ENCODE assay signal across 9 mouse cellular contexts in the genomic region with DNA sequence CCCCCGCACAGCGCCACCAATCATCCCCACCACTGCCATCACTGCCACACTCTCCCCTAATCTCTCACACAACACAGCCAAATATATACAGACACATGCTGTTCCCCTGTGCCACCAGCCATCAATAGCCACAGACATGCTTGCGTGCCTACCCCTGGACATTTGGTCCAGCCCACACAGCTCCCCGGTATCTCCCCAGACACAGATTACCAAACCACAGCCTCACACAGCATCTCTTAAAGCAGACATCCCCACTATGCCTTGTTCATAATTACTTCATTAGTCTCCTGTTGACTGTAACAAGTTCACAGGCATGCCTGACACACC. TPM values are rescaled to one million over a fixed set of nuclear protein-coding genes. Genes with fewer than 3 reads are reported as not detected.
DNase-seq lines count a peak whose midpoint lies in the region; ATAC-seq lines count a peak whose summit lies in the region.
"Had no signal": no experiment of that assay in that cellular context is flagged by ENCODE, and none has a peak within 500 bp of the region (broad histone marks: within the 10 kb centered on the region; RNA-seq: fewer than 3 reads in every experiment).

No protein-coding gene starts in this region.

- H3K4me3 ChIP-seq in kidney, embryonic 16.5 days (ENCODE audit: low read length) = no peak overlapping the region
- no peak overlapping the region for H3K4me3 ChIP-seq in forebrain, embryonic 16.5 days (replicated peaks; ENCODE audit: low read length)

- no peak for DNase-seq in kidney, adult 8-10 months
- DNase-seq in brain, adult 2 months (ENCODE audit: low read depth, low spot score) = peak; percentile 48
- DNase-seq in ovary, postnatal 10 days (ENCODE audit: low spot score) = no peak
- DNase-seq in Muller cell, postnatal 12 days (ENCODE audit: inconsistent ontology term) = no peak
- no peak for DNase-seq in layer of hippocampus, adult 11-12 months (ENCODE audit: low spot score)

- no peaks in the 10 kb centered on the region for H3K9me3 ChIP-seq in kidney, embryonic 16.5 days (ENCODE audit: low read length)
- no peaks in the 10 kb centered on the region for H3K9me3 ChIP-seq in forebrain, embryonic 16.5 days (ENCODE audit: control insufficient read depth, low read length)

- H3K27ac ChIP-seq in kidney, embryonic 16.5 days (ENCODE audit: low read length) = peak overlapping the region; percentile 93; the same call in 1 of the 2 replicates
- H3K27ac ChIP-seq in forebrain, embryonic 16.5 days (ENCODE audit: low read length) = peak overlapping the region; percentile 94

- H3K4me2 ChIP-seq in kidney, embryonic 16.5 days (replicated peaks; ENCODE audit: low read depth, low read length) = no peak overlapping the region
- peak overlapping the region; percentile 7; the same call in 1 of the 2 replicates for H3K4me2 ChIP-seq in forebrain, embryonic 16.5 days (ENCODE audit: low read length)

- H3K4me1 ChIP-seq in kidney, embryonic 16.5 days (ENCODE audit: insufficient read depth, low read length) = peaks cover 84% of the 10 kb centered on the region
- peaks cover 65% of the 10 kb centered on the region for H3K4me1 ChIP-seq in forebrain, embryonic 16.5 days (replicated peaks; ENCODE audit: control insufficient read depth, insufficient read depth, low read length)

- H3K27me3 ChIP-seq in kidney, embryonic 16.5 days (ENCODE audit: insufficient read depth, low read length) = no peaks in the 10 kb centered on the region
- H3K27me3 ChIP-seq in forebrain, embryonic 16.5 days (replicated peaks; ENCODE audit: control insufficient read depth, insufficient read depth, low read length) = no peaks in the 10 kb centered on the region
- H3K27me3 ChIP-seq: Patski had no signal

- H3K9ac ChIP-seq in kidney, embryonic 16.5 days (replicated peaks; ENCODE audit: low read length) = peak overlapping the region; percentile 61
- peak overlapping the region; percentile 18; the same call in 1 of the 2 replicates for H3K9ac ChIP-seq in forebrain, embryonic 16.5 days (replicated peaks; ENCODE audit: low read depth, low read length)

- no peaks in the 10 kb centered on the region for H3K36me3 ChIP-seq in kidney, embryonic 16.5 days (ENCODE audit: insufficient read depth, low read length)
- no peaks in the 10 kb centered on the region for H3K36me3 ChIP-seq in forebrain, embryonic 16.5 days (ENCODE audit: control insufficient read depth, insufficient read depth)

- ATAC-seq in kidney, embryonic 16.5 days (ENCODE audit: low FRiP score, low TSS enrichment) = no peak
- ATAC-seq in forebrain, embryonic 16.5 days = no peak
- ATAC-seq in megakaryocyte progenitor cell, adult 5-6 weeks (replicated peaks; ENCODE audit: poor library complexity) = peak; percentile 36; the same call in 1 of the 2 replicates
- ATAC-seq: Patski had no signal

- 80% methylated on average over 4 of the region's 4 CpGs for WGBS in kidney, embryonic 16.5 days
- 48% methylated on average over 4 of the region's 4 CpGs for WGBS in forebrain, embryonic 16.5 days

RNA-seq across cellular contexts. Expression of a gene that starts 38.9 kb away (rescaled TPM):
- 77.4 and 102 TPM in 2 replicates for polyA plus RNA-seq in kidney, embryonic 16.5 days (2015; fragmentation: Nextera tagmentation; extraction: Ambion mirVana)
- polyA plus RNA-seq in forebrain, embryonic 16.5 days (2015; fragmentation: Nextera tagmentation; extraction: Ambion mirVana) = 27.0 and 31.5 TPM in 2 replicates
- total RNA-seq in megakaryocyte progenitor cell, adult 5-6 weeks (2015) = 124 and 135 TPM in 2 replicates
- total RNA-seq in megakaryocyte progenitor cell, adult 5-6 weeks (2017) = 24.7 and 35.1 TPM in 2 replicates
